Mouse (Mus musculus): ENCODE data around the gene Tiam2. TPM values are rescaled to one million over a fixed set of nuclear protein-coding genes. Genes with fewer than 3 reads are reported as not detected.
"Not testable (repeated sequence)": the region's sequence is repeated elsewhere in the genome, so short reads cannot be mapped to it uniquely, and the experiment has no call there.

The Tiam2 gene
- total RNA-seq, 2 experiments from 2014 or later, result 0.08 to 3.8 TPM

DNA sequence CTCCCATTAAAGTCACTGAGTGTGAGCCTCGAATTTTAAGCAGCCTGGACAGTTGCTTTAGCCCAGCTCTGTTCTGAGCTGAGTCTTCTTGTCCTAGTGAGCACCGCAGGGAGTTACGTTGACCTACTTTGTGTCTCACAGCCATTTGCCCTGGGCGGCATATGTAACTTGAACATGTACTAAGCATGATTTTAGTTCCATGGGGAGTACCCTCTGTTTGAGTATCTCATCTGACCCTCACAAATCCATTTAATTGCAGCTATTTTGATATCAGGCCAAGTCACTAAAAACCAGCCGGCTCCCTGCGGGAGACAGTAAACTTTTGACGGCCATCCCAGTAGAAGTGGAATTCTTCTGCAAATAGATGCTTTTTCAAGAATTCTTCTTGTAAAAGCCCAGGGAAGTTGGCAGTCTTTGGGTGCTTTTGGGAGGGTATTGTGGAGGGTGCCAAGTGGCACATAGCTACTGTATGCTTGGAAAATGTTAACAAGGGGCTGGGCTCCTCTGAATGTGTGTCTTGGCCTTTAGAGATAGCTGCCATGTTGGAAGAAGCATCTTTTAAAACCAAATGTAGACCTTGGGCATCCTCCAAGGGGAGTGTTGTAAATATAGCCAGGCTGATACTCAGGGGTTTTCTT lies 10.6 kb downstream of the Tiam2 start:
- ATAC-seq (replicated peaks; ENCODE audit: low FRiP score, poor library complexity, severe bottlenecking), result no peak

DNA sequence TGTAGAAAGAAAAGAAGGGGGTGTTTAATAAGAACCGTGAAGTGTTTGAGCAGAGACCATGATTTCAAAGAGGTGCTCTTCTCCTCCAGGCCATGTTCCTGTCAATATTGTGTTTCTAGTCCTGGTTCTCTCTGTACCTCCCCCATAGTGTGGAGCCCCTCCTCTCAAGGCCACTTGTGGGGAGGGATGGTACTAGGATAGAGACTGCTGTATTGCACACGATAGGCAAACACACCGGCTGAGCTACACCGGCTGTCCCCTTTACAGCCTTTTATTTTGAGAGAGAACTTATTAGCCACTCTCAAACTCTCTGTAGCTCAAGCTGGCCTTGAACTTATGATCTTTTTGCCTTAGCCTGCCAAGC lies 11.1 kb downstream of the Tiam2 start:
- no peak for ATAC-seq (replicated peaks; ENCODE audit: low FRiP score, poor library complexity, severe bottlenecking)

DNA sequence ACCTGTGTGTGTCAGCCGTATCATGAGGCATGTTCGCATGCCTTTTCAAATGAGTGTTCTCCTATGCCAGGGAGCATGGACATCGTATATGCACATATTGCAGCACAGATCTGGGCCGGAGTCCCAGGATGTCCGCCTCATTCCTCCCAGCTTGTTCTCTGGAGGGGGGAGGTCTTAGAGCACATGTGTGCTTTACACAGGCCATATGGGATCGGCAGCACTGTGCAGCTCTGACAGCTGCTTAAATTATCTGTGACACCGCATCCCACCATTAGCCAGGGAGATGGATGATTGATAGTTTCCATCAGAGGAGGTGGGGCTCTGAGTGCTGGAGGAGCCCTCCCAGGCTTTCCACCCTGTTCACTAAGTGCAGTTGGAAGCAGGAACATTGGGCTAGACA lies 12.4 kb downstream of the Tiam2 start:
- no peak for ATAC-seq (replicated peaks; ENCODE audit: low FRiP score, poor library complexity, severe bottlenecking)

DNA sequence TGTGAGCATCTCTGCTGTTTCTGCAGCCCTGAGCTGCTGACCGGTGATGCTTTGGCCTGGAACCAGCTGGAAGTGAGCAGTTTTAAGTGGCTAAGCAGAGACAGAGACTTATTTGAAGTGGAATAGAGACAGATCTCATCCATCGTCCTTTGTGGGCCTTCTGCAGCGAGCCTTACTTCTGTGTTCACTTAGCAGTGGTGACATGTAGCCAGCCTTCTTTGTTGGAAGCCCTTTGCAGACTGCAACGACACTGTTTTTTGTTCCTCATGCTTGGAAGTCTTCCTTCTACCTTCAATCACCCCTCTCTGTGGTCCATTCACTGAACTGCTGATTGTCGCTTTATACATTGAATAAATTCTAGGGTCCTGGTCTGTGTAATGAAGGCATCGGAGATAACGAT lies 18.5 kb downstream of the Tiam2 start:
- no peak for ATAC-seq (replicated peaks; ENCODE audit: low FRiP score, poor library complexity, severe bottlenecking)

DNA sequence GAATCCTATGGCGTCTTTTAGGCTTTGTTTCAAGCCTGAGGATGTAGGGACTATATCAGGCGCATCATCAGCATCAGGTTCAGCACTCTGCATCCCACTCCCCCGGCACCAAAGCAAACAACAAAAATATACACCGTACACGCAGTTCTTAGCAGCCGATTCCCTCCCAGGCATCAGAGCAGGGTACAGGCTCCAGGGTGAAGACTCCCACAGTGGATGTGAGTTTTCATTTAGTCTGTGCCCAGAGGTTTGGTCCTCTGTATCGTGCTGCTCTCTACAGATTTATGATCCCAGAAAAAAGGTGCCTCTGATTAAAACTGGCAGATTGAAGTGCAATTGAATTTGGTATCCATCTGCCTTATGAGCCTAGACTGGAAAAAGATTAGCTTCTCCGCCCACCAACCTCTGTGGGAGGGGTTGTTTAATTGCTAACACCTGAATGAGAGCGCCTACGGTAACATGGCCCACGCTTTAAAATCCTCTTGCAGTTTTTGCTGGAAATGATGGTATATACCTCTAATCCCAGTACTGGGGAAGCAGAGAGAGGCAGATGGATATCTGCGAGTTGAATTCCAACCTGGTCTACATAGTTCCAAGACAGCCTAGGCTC lies 19.0 kb downstream of the Tiam2 start:
- ATAC-seq (replicated peaks; ENCODE audit: low FRiP score, poor library complexity, severe bottlenecking), result no peak

DNA sequence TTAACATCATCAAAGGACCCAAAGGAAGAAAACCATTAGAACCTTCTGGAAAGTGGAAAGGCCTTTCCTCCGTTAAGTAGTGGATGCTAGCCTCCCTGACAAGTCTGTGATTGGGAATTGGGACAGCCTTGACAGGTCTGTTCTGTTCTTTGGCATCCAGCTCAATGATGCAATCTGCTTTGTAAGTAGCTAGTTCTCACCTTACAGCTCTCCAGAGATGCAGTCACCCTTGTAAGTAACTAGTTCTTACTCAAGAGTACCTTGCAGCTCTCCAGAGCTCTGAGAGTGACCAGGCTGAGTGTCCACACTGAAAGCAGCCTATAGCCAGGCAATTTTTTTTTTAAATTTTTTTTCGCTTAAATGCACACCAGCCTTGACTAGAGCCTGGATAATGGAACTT lies 21.4 kb downstream of the Tiam2 start:
- no peak for ATAC-seq (replicated peaks; ENCODE audit: low FRiP score, poor library complexity, severe bottlenecking)

DNA sequence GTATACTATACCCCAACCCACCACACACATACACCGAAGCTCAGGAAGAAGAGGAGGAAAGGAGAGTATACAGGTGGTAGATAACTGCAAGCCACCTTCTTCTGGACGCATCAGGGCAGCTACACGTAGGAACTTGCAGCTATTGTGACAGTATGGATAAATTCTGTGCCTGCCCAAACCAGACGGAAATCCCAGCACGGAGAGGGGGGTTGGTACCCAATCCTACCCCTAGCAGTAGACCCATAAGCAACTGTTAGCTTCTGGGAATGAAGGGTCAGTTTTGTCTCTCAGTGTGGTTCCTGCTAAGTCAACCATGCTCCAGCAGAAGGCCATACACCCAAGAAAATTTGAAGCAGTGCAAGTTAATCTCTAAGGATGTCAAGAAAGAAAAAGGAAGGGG lies 23.0 kb downstream of the Tiam2 start:
- no peak for ATAC-seq (replicated peaks; ENCODE audit: low FRiP score, poor library complexity, severe bottlenecking)

DNA sequence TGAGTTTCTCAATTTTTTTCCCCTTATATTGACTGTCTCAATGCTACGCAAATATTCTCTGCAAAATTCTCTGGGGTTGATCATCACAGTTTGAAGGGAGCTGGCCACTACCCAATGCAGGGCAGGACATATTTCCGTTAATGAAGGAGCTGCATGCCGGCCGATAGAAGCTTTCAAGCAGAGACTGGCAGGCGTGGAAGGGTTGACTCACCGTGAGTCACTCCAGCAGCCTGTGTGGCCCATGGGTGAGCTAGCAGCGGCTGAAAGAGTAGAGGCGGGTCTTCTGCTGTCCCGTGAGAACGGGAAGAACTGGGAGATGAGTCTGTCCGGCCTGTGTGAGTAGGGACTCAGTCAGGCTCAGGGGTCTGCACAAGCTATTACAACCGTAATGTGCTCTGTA lies 23.6 kb downstream of the Tiam2 start:
- ATAC-seq (replicated peaks; ENCODE audit: low FRiP score, poor library complexity, severe bottlenecking), result no peak

DNA sequence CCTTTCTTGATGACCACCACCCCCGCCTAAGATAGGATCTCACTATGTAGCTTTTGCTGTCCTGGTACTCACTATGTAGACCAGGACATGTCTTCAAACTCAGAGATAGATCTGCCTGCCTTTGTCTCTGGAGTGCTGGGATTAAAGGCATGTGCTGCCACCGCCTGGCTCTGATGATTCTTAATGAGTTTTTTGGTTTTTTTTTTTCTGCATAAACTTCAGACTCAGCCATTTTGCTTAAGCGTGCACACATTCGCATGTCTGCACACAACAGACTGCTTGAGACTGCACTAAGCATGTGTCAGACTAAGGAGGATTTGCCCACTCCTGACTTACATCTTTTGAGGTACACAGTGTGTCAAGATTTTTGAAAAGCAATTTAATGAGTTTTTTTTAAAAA lies 24.0 kb downstream of the Tiam2 start:
- ATAC-seq (replicated peaks; ENCODE audit: low FRiP score, poor library complexity, severe bottlenecking), result no peak

DNA sequence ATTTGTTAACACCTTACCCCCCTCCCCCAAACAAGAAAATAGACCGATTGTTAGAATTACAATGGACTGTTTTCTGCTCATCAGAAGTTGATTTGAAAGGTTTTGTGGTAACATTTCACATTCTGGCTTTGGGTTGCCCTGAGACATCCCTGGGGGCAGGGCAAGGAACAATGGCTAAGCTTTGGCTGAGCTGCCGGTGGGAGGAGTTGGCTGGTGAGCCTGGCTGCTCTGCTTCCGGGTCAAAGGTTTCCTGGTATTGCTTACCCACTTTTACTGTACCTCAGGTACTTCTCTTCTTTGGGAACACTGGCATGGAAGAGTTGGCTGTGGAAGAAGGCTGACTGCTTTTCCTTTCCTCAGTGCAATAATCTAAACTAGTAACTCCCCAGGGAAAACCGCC lies 25.3 kb downstream of the Tiam2 start:
- no peak for ATAC-seq (replicated peaks; ENCODE audit: low FRiP score, poor library complexity, severe bottlenecking)

DNA sequence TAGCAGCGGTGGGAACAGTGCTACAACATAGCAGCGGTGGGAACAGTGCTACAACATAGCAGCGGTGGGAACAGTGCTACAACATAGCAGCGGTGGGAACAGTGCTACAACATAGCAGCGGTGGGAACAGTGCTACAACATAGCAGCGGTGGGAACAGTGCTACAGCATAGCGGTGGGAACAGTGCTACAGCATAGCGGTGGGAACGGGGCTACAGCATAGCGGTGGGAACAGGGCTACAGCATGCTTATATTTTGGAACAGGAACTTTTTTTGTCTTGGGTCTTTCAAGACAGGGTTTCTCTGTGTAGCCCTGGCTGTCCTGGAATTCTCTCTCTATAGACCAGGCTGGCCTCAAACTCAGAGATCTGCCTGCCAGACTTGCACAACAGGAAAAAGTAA lies 26.8 kb downstream of the Tiam2 start:
- not testable (repeated sequence) for ATAC-seq (replicated peaks; ENCODE audit: low FRiP score, poor library complexity, severe bottlenecking)

DNA sequence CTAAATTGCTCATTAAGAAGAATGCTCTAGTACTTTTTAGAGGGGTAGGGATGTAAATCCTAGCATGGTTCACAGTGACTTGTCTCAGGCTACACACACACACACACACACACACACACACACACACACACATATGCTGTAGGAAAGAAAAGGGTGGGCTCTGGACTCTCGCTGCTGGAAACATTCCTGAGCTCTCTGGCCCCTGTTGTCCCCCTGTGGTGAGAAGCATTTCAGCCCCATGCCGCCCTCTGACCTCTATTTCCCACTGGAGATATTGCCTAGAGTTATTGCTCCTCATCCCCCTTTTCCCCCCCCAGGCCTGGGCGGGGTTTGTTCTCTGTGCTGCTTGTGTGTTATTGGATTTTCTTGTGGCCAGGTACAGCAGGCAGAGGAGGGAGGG lies 28.5 kb downstream of the Tiam2 start:
- no peak for ATAC-seq (replicated peaks; ENCODE audit: low FRiP score, poor library complexity, severe bottlenecking)

DNA sequence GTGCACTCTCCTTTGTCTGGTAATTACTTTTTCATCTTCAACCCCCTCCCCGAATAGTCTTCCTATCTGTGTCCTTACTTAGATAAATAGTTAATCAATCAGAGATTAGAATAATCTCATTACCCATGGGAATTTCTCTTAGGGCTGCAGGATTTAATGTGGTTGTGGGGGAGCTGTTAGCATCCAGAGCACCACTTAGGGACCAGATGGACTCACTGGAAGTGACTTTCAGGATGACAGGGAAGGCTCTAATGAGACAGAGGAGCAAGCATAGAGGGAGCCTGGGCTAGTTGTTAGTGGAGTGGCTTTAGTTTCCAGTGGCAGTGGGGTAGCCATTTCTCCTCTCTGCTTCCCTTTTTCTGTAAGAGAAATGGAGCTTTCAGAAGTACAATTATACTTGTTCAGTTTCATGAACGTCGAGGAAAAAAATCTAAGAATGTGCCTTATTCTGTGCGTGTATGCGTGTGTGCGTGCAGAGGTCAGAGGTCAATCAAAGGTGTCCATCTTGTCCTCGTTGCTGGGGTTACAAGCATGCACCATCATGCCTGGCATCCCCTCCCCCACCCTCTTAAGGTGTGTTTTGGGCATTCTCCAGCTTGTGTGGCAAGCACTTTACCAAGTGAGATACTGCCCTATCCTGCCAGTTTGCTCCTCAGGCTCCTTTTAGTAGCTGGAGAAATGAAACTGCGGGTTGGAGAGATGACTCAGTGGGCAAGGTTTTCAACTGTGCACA lies 30.4 kb downstream of the Tiam2 start:
- no peak for ATAC-seq (replicated peaks; ENCODE audit: low FRiP score, poor library complexity, severe bottlenecking)

DNA sequence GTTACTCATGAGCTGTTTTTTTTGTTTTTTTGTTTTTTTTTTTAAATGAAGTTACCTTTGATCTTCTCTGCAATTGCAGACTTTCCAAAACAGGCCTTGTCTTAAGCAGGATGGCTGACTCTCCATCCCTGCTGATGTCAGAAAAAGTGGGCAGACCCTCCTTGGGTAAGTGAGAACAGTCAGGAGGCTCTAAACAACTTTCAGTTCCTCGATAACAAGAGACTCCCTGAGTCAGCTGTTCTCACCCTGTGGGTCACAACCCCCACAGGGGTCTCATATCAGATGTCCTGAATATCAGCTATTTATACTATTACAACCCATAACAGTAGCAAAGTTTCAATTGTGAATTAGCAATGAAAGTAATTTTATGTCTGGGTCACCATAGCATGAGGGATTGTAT lies 33.9 kb downstream of the Tiam2 start:
- no peak for ATAC-seq (replicated peaks; ENCODE audit: low FRiP score, poor library complexity, severe bottlenecking)

DNA sequence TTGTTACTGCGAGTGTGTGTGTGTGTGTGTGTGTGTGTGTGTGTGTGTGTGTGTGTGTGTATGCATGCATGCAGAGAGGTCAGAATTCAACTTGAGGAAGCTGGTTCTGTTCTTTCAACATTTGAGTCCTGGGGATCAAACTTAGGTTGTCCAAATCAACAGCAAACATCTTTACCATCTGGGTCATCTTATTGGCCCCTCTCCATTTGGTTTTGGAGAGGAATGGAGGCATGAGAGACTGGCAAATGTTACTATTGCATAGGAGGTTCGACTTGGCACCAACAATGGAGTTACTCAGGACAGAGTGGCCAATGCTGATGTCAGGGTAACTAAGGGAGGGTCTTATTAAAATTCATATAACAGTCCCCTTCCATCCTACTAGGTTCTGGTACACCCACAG lies 35.4 kb downstream of the Tiam2 start:
- ATAC-seq (replicated peaks; ENCODE audit: low FRiP score, poor library complexity, severe bottlenecking), result no peak

DNA sequence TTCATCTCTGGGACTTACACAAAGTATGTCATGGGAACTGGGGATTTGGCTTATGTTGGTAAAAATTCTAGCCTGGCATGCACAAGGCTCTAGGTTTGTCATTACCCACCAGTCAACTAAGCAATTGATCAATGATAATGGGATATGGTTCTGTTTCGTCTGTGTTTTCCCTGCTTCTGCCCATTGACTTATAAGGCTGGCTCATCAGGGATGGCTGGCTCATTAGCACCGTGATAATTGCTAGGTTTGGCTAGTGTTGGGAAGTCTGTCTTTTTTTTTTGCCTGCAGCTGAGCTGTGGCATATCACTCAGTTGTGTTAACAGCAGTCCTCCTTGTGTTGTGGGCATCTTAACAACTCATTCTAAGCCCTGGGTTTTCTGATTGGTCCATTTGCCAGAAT lies 36.8 kb downstream of the Tiam2 start:
- no peak for ATAC-seq (replicated peaks; ENCODE audit: low FRiP score, poor library complexity, severe bottlenecking)

DNA sequence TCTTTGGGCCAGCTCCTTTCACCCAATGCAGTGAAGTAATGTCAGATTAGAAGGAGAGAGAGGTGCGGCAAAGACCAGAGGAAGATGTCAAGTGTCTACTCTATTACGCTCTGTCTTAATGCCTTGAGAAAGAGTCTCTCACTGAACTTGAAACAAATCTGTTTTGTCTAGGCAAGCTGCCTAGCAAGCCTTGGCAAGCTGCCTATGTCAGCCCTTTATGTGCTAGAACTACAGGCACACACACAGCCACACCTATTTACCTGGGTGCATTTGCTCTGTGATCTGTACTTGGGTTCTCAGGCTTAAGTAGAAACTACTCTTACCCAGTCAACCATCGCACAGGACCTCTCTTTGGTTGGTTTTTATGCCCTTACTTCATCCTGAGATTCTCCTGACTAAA lies 40.4 kb downstream of the Tiam2 start:
- ATAC-seq (replicated peaks; ENCODE audit: low FRiP score, poor library complexity, severe bottlenecking), result no peak

DNA sequence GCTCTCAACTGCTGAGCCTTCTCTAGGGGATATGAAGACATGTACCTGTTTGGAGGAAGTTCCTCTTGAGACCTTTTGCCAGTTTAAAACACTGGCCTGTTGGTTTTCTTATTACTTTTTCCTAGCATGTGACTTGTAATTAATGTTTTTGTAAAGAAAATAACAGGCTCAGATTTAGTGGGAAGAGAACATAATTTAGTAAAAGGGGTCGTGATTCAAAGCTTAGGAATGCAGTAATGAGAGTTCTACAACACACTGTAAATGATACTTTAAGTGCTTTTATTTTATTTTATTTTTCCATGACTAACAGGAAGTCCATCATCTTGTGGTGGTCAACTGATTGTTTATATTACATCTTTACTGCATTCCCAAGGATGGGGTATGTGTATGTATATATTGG lies 42.0 kb downstream of the Tiam2 start:
- no peak for ATAC-seq (replicated peaks; ENCODE audit: low FRiP score, poor library complexity, severe bottlenecking)

DNA sequence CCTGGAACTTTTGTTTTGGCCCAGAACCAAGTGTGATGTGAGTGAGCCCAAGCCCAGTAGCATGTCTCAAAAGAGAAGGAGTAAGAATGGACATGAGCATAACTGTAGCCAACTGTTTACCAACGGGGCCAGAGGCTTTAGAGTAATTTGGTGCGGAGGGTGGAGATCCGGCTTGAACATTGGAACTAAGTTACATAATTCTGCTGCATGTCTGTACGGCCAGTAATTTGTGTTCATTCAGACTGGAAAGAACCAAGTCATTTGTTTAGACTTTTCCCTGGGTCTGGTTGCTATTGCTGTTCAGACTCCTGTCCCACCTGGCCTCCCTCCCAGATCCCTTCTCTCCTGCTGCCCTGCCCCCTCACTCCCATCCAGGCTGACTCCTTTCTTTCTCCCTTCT lies 43.3 kb downstream of the Tiam2 start:
- ATAC-seq (replicated peaks; ENCODE audit: low FRiP score, poor library complexity, severe bottlenecking), result no peak

DNA sequence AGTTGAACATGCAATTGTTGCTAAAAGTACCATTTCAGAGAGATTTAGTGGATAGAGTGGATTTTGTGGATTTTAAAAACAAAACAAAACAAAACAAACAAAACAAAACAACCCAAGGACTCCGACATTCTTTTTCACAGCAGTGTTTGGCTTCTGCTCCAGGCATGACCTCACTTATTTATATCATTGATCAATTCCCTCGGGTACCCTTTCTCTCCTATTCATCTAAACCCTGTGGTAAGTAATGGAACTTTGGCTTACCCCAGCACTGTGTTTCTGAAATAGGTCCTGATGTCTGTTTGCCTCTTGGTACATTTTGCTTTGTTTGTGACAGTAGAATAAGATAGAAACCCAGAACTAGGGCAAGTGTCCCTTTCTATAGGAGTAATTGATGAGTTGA lies 52.2 kb downstream of the Tiam2 start:
- no peak for ATAC-seq (replicated peaks; ENCODE audit: low FRiP score, poor library complexity, severe bottlenecking)

DNA sequence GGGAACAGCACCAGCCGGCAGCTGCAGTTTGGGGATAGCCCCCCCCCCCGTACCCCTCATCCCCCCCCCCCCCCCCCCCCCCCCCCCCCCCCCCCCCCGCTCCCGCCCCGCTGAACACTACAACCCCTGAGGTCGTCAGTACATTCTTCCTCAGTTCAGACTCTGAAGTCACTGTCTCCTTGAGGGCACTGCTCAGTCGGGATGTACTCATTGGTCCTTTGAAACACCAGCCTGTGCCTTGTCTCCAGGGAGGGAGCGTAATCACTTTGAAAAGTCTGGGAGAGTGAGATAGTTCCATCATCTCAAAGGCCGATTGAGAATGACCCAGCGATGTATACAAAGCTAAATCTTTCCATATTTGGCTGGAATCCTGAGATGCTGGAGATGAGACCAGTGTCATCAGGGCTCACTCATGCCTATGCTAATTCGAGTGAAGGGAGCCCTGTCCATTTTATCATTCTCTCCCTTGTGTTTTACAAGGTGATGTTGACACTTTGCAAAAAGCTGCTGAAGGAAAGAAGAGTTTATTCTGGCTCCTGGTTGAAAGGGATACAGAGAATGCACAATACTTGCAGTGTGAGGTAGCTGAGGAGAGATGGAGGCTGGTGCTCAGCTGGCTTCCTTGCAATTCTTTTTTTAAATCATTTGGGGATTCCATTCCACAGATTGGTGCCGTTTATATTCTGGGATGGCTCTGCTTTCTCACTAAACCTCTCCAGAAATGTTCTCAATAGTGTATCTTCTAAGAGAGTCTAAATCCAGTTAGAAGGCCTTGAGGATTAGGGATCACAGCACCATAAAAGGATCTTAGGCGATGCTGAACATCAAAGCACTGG lies 53.6 kb downstream of the Tiam2 start:
- no peak for ATAC-seq (replicated peaks; ENCODE audit: low FRiP score, poor library complexity, severe bottlenecking)
